14 mouse cellular contexts compared by ENCODE assay signal in genomic region chr3:127265182-127265581, GRCm38 (mm10).
"Had no signal": no experiment of that assay in that cellular context is flagged by ENCODE, and none has a peak within 500 bp of the region (broad histone marks: within the 10 kb centered on the region; RNA-seq: fewer than 3 reads in every experiment).

No protein-coding gene starts in this region.

- DNase-seq: kidney, adult 2 months; kidney, postnatal 25 days; liver, embryonic 13.5 days; lung, adult 2 months; lung, postnatal 14 days; lung, postnatal 4 days; retina, postnatal 1 day; thymus, adult 2 months; thymus, postnatal 14 days; thymus, postnatal 4 days had no signal

- H3K27ac ChIP-seq: kidney, postnatal 0 days; liver, embryonic 13.5 days; midbrain, embryonic 12.5 days; neural tube, embryonic 12.5 days had no signal

- H3K4me3 ChIP-seq: liver, embryonic 13.5 days; midbrain, embryonic 12.5 days; neural tube, embryonic 12.5 days had no signal

- ATAC-seq: intestine, postnatal 0 days had no signal

- H3K27me3 ChIP-seq: liver, embryonic 13.5 days; midbrain, embryonic 12.5 days; neural tube, embryonic 12.5 days had no signal

- H3K9me3 ChIP-seq: liver, embryonic 13.5 days; midbrain, embryonic 12.5 days; neural tube, embryonic 12.5 days had no signal

- H3K4me1 ChIP-seq: liver, embryonic 13.5 days had no signal

- H3K9ac ChIP-seq: liver, embryonic 13.5 days; midbrain, embryonic 12.5 days; neural tube, embryonic 12.5 days had no signal

- H3K4me2 ChIP-seq: liver, embryonic 13.5 days; midbrain, embryonic 12.5 days; neural tube, embryonic 12.5 days had no signal

- H3K36me3 ChIP-seq: liver, embryonic 13.5 days; midbrain, embryonic 12.5 days; neural tube, embryonic 12.5 days had no signal
